19 mouse cellular contexts compared by ENCODE assay signal in genomic region chr13:37503449-37503848, GRCm38 (mm10).
"Had no signal": no experiment of that assay in that cellular context is flagged by ENCODE, and none has a peak within 500 bp of the region (broad histone marks: within the 10 kb centered on the region; RNA-seq: fewer than 3 reads in every experiment).

No protein-coding gene starts in this region.

- H3K9ac ChIP-seq: lung, embryonic 15.5 days; midbrain, embryonic 12.5 days; neural tube, embryonic 13.5 days; neural tube, embryonic 15.5 days had no signal

- ATAC-seq: midbrain, embryonic 16.5 days had no signal

- H3K27me3 ChIP-seq: lung, embryonic 15.5 days; neural tube, embryonic 13.5 days; neural tube, embryonic 15.5 days had no signal

- DNase-seq: lung, adult 2 months; lung, postnatal 10 days; lung, postnatal 4 days; midbrain, embryonic 14.5 days; retina, postnatal 1 day; right cerebral cortex, adult 18-20 months; right cerebral cortex, postnatal 25 days; right cerebral cortex, postnatal 4 days; spleen, adult 18-20 months; thymus, adult 2 months; thymus, postnatal 25 days; thymus, postnatal 4 days had no signal

- H3K9me3 ChIP-seq: lung, embryonic 15.5 days; midbrain, embryonic 10.5 days; midbrain, embryonic 12.5 days; neural tube, embryonic 13.5 days; neural tube, embryonic 15.5 days had no signal

- H3K4me3 ChIP-seq: lung, embryonic 15.5 days; midbrain, embryonic 10.5 days; midbrain, embryonic 12.5 days; myocyte; neural tube, embryonic 13.5 days; neural tube, embryonic 15.5 days had no signal

- H3K4me2 ChIP-seq: lung, embryonic 15.5 days; midbrain, embryonic 12.5 days; neural tube, embryonic 13.5 days; neural tube, embryonic 15.5 days had no signal

- H3K36me3 ChIP-seq: lung, embryonic 15.5 days; midbrain, embryonic 10.5 days; midbrain, embryonic 12.5 days; neural tube, embryonic 13.5 days; neural tube, embryonic 15.5 days had no signal

- H3K27ac ChIP-seq: lung, embryonic 15.5 days; midbrain, embryonic 10.5 days; midbrain, embryonic 12.5 days; neural tube, embryonic 13.5 days; neural tube, embryonic 15.5 days had no signal
